Mouse (Mus musculus) heart, embryonic 12.5 days (tissue): Measurements from ENCODE around the gene Gm2174. TPM values are rescaled to one million over a fixed set of nuclear protein-coding genes. Genes with fewer than 3 reads are reported as not detected.

Experiments used
- polyA plus RNA-seq: library from polyadenylated mRNA; unstranded; fragments of >200 nt; fragmentation: Nextera tagmentation; extraction: Ambion mirVana; gene quantifications from 2 replicates; pipeline ENCODE4 v1.2.1, GENCODE M21; 2016

Gene Gm2174
- polyA plus RNA-seq, 1 experiment from 2014 or later, result 2.1 TPM

Other genes with a start within 250 kb of the Gm2174 start
- gene Gm773, start 235.1 kb upstream of the Gm2174 start, polyA plus RNA-seq, result not detected in 2 replicates
- gene Zfp449, start 101.6 kb upstream of the Gm2174 start, polyA plus RNA-seq, result 7.5 and 8.9 TPM in 2 replicates
- 3.6 and 3.7 TPM in 2 replicates for gene Smim10l2a, start 73.4 kb upstream of the Gm2174 start, polyA plus RNA-seq
- 18.1 and 20.1 TPM in 2 replicates for gene Ints6l, start 6.9 kb downstream of the Gm2174 start, polyA plus RNA-seq
- not detected in 2 replicates for gene Gm10477, start 76.8 kb downstream of the Gm2174 start, polyA plus RNA-seq
- gene Gm648, start 101.6 kb downstream of the Gm2174 start, polyA plus RNA-seq, result not detected in 2 replicates
- 30.5 and 30.9 TPM in 2 replicates for gene Mmgt1, start 150.1 kb downstream of the Gm2174 start, polyA plus RNA-seq
- 8.0 and 9.2 TPM in 2 replicates for gene Slc9a6, start 161.8 kb downstream of the Gm2174 start, polyA plus RNA-seq